Mouse (Mus musculus): ENCODE data around the gene Lcor.

Gene Lcor

GRCm38 (mm10) chr19:41482190-41482908 is at the start of gene Lcor:
Lcor (plus strand) TSS chr19:41482637.
- peak; percentile 89 for DNase-seq

- DNase-seq = no peak
Observed at GRCm38 (mm10) chr19:41435366-41435765, 47.1 kb upstream of the Lcor start.

- peak; percentile 49 for DNase-seq
Observed at GRCm38 (mm10) chr19:41436461-41436860, 46.0 kb upstream of the Lcor start.

- no peak for DNase-seq
Observed at GRCm38 (mm10) chr19:41438953-41439352, 43.5 kb upstream of the Lcor start.

GRCm38 (mm10) chr19:41441446-41441845 is 41.0 kb upstream of the Lcor start:
- DNase-seq = no peak

- peak; percentile 16 for DNase-seq
Observed at GRCm38 (mm10) chr19:41441911-41442607, 40.4 kb upstream of the Lcor start.

- DNase-seq = peak; percentile 87
Observed at GRCm38 (mm10) chr19:41442608-41442969, 39.8 kb upstream of the Lcor start.

- no peak for DNase-seq
Observed at GRCm38 (mm10) chr19:41444491-41444890, 37.9 kb upstream of the Lcor start.

GRCm38 (mm10) chr19:41445013-41445610 is 37.3 kb upstream of the Lcor start:
- DNase-seq = no peak

- no peak for DNase-seq
Observed at GRCm38 (mm10) chr19:41445723-41446122, 36.7 kb upstream of the Lcor start.

GRCm38 (mm10) chr19:41447166-41447565 is 35.3 kb upstream of the Lcor start:
- DNase-seq = no peak

- DNase-seq = no peak
Observed at GRCm38 (mm10) chr19:41447760-41448159, 34.7 kb upstream of the Lcor start.

- no peak for DNase-seq
Observed at GRCm38 (mm10) chr19:41449415-41450075, 32.9 kb upstream of the Lcor start.

- DNase-seq = peak; percentile 31
Observed at GRCm38 (mm10) chr19:41452166-41452565, 30.3 kb upstream of the Lcor start.

GRCm38 (mm10) chr19:41454601-41455000 is 27.8 kb upstream of the Lcor start:
- DNase-seq = no peak

- no peak for DNase-seq
Observed at GRCm38 (mm10) chr19:41455091-41455626, 27.3 kb upstream of the Lcor start.

- no peak for DNase-seq
Observed at GRCm38 (mm10) chr19:41457181-41457580, 25.3 kb upstream of the Lcor start.

GRCm38 (mm10) chr19:41462166-41462735 is 20.2 kb upstream of the Lcor start:
- no peak for DNase-seq

- DNase-seq = no peak
Observed at GRCm38 (mm10) chr19:41463841-41464240, 18.6 kb upstream of the Lcor start.

- no peak for DNase-seq
Observed at GRCm38 (mm10) chr19:41466475-41466874, 16.0 kb upstream of the Lcor start.

GRCm38 (mm10) chr19:41473566-41474135 is 8.8 kb upstream of the Lcor start:
- DNase-seq = no peak

- DNase-seq = no peak
Observed at GRCm38 (mm10) chr19:41474943-41475342, 7.5 kb upstream of the Lcor start.

Data from thymus, postnatal 4 days (tissue).